Mouse (Mus musculus) skeletal muscle tissue, postnatal 0 days (tissue): ENCODE data around the gene Vmn1r18. TPM values are rescaled to one million over a fixed set of nuclear protein-coding genes. Genes with fewer than 3 reads are reported as not detected.

Experiments used
- polyA plus RNA-seq: library from polyadenylated mRNA; unstranded; fragments of >200 nt; fragmentation: Nextera tagmentation; extraction: Ambion mirVana; gene quantifications from 2 replicates; pipeline ENCODE4 v1.2.1, GENCODE M21; 2015

Vmn1r18 gene
- not detected in 2 replicates for polyA plus RNA-seq

GRCm38 (mm10) chr6:57395683-57396082 is at the start of gene Vmn1r18:
TSS of gene Vmn1r18 (minus strand) at chr6:57395783.

GRCm38 (mm10) chr6:57428630-57429029 is 33.0 kb upstream of the Vmn1r18 start, which contains the start of gene Vmn1r20:
TSS of gene Vmn1r20 (plus strand) at chr6:57428930.

GRCm38 (mm10) chr6:57403480-57403879 is 7.9 kb upstream of the Vmn1r18 start, which contains the start of gene Vmn1r19:
TSS of gene Vmn1r19 (plus strand) at chr6:57403780.

GRCm38 (mm10) chr6:57363627-57364026 is 32.0 kb downstream of the Vmn1r18 start, which contains the start of gene Vmn1r17:
TSS of gene Vmn1r17 (minus strand) at chr6:57363727.

GRCm38 (mm10) chr6:57329394-57329793 is 66.2 kb downstream of the Vmn1r18 start, which contains the start of gene Vmn1r16:
TSS of gene Vmn1r16 (minus strand) at chr6:57329494.

Other genes starting within 250 kb of the Vmn1r18 start
- gene Vmn1r12, start 238.9 kb downstream of the Vmn1r18 start, polyA plus RNA-seq = not detected in 2 replicates
- gene Vmn1r13, start 192.5 kb downstream of the Vmn1r18 start, polyA plus RNA-seq = not detected in 2 replicates
- gene Vmn1r14, start 164.1 kb downstream of the Vmn1r18 start, polyA plus RNA-seq = not detected in 2 replicates
- gene Vmn1r15, start 137.8 kb downstream of the Vmn1r18 start, polyA plus RNA-seq = not detected in 2 replicates
- gene Vmn1r16, start 66.3 kb downstream of the Vmn1r18 start, polyA plus RNA-seq = not detected in 2 replicates
- not detected in 2 replicates for gene Vmn1r17, start 32.1 kb downstream of the Vmn1r18 start, polyA plus RNA-seq
- gene Vmn1r19, start 8.0 kb upstream of the Vmn1r18 start, polyA plus RNA-seq = not detected in 2 replicates
- not detected in 2 replicates for gene Vmn1r20, start 33.1 kb upstream of the Vmn1r18 start, polyA plus RNA-seq
- gene Ppm1k, start 139.7 kb upstream of the Vmn1r18 start, polyA plus RNA-seq = 4.0 and 5.0 TPM in 2 replicates
- gene Herc6, start 185.2 kb upstream of the Vmn1r18 start, polyA plus RNA-seq = 1.2 and 1.4 TPM in 2 replicates